Mouse (Mus musculus) liver, postnatal 0 days (tissue): Measurements from ENCODE around the gene Shcbp1l.
"Not testable (repeated sequence)": the region's sequence is repeated elsewhere in the genome, so short reads cannot be mapped to it uniquely, and the experiment has no call there.

Source experiments
- CTCF ChIP-seq: sonication (generic); IDR thresholded peaks from 2 replicates; pipeline ENCODE4 v1.5.1; 2016; ENCODE audit warnings: antibody characterized with exemption, low read depth
- EP300 ChIP-seq: IDR thresholded peaks from 2 replicates; pipeline ENCODE4 v1.6.1; 2016; ENCODE audit warnings: antibody characterized with exemption, low read depth, mild to moderate bottlenecking

DNA sequence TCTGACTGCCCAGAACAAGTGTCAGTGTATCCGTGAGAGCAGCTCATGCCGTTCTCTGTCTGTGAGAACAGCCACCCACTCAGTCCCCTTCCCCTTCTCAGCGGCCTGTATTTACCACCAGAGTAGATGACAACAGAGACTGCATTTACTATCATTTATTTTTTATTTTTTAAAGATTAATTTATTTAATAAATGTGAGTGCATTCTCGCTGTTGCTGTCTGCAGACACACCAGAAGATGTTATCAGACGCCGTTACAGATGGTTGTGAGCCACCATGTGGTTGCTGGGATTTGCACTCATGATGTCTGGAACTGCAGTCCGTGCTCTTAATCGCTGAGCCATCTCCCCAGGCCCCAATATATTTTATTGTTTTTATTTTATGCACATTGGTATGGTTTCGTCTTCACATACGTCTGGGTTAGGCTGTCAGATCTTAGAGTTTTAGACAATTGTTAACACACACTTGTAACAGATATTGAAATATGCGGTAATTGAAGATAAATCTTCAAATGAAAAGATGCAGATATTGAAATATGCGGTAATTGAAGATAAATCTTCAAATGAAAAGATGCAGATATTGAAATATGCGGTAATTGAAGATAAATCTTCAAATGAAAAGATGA lies 11.5 kb upstream of the Shcbp1l start:
- not testable (repeated sequence) for TF ChIP-seq CTCF, EP300
